Mouse (Mus musculus) heart, postnatal 36 days (tissue): ENCODE results near the gene Stpg1. TPM values are rescaled to one million over a fixed set of nuclear protein-coding genes. Genes with fewer than 3 reads are reported as not detected.
A peak's percentile ranks its signal among the peaks of the same experiment; 100 is the strongest.

ENCODE experiments used
- DNase-seq, 2 experiments: peaks; one replicate each; pipeline ENCODE4 v3.0.0; 2021 to 2022
- intact Hi-C: fragments of 180-260 bp; cut with DNase I; formaldehyde crosslinking; loops from one replicate; pipeline ENCODE4 v1.15.1; 2025
- total RNA-seq, 2 experiments: library from RNA; stranded (reverse); gene quantifications; 2 replicates each; pipeline ENCODE4 v1.2.3; 2021

Gene Stpg1
- total RNA-seq, 2 experiments from 2014 or later = 0.38 TPM; not detected in 1

GRCm38 (mm10) chr4:135508419-135509039 lies 13.9 kb downstream of the Stpg1 start:
- intact Hi-C loops = loop anchor here (1.0 kb wide), 1 partner anchor 159 kb away; no protein-coding TSS in a partner anchor
- DNase-seq = peak; percentile 65 to 67

GRCm38 (mm10) chr4:135509515-135509914 lies 14.9 kb downstream of the Stpg1 start:
- DNase-seq = no peak
- intact Hi-C loops = no loop called here

- DNase-seq = no peak
- intact Hi-C loops = no loop called here
Measured at GRCm38 (mm10) chr4:135513865-135514264, 19.3 kb downstream of the Stpg1 start.

GRCm38 (mm10) chr4:135514925-135515324 lies 20.3 kb downstream of the Stpg1 start:
- intact Hi-C loops = loop anchor here (5.0 kb wide), 1 partner anchor 77 kb away; no protein-coding TSS in a partner anchor
- no peak for DNase-seq

GRCm38 (mm10) chr4:135516351-135517316 lies 22.0 kb downstream of the Stpg1 start:
- peak; percentile 66 to 70 for DNase-seq
- intact Hi-C loops = loop anchor here (1.0 to 5.0 kb wide), 2 partner anchors 76 to 151 kb away; no protein-coding TSS in a partner anchor

- DNase-seq = no peak
- intact Hi-C loops = loop anchor here (5.0 kb wide), 1 partner anchor 74 kb away; no protein-coding TSS in a partner anchor
Measured at GRCm38 (mm10) chr4:135518135-135518534, 23.5 kb downstream of the Stpg1 start.

- DNase-seq = no peak
- intact Hi-C loops = loop anchor here (5.0 kb wide), 1 partner anchor 47 kb away; no protein-coding TSS in a partner anchor
Measured at GRCm38 (mm10) chr4:135520421-135520820, 25.8 kb downstream of the Stpg1 start.

GRCm38 (mm10) chr4:135523939-135524338 lies 29.3 kb downstream of the Stpg1 start:
- intact Hi-C loops = loop anchor here (5.0 kb wide), 1 partner anchor 43 kb away; no protein-coding TSS in a partner anchor
- no peak for DNase-seq

GRCm38 (mm10) chr4:135525057-135525456 lies 30.5 kb downstream of the Stpg1 start:
- intact Hi-C loops = no loop called here
- DNase-seq = no peak

GRCm38 (mm10) chr4:135526039-135526710 lies 31.6 kb downstream of the Stpg1 start:
- DNase-seq = no peak
- intact Hi-C loops = no loop called here

GRCm38 (mm10) chr4:135530270-135530669 lies 35.7 kb downstream of the Stpg1 start:
- DNase-seq = no peak
- intact Hi-C loops = no loop called here

GRCm38 (mm10) chr4:135531236-135531635 lies 36.6 kb downstream of the Stpg1 start:
- no peak for DNase-seq
- intact Hi-C loops = no loop called here

- DNase-seq = no peak
- intact Hi-C loops = no loop called here
Measured at GRCm38 (mm10) chr4:135531771-135532613, 37.4 kb downstream of the Stpg1 start.

GRCm38 (mm10) chr4:135533001-135533400 lies 38.4 kb downstream of the Stpg1 start:
- intact Hi-C loops = no loop called here
- DNase-seq = no peak

- DNase-seq = no peak
- intact Hi-C loops = no loop called here
Measured at GRCm38 (mm10) chr4:135535021-135535420, 40.4 kb downstream of the Stpg1 start.

- intact Hi-C loops = no loop called here
- no peak for DNase-seq
Measured at GRCm38 (mm10) chr4:135539056-135539455, 44.5 kb downstream of the Stpg1 start.

- intact Hi-C loops = no loop called here
- no peak for DNase-seq
Measured at GRCm38 (mm10) chr4:135540057-135540456, 45.5 kb downstream of the Stpg1 start.

GRCm38 (mm10) chr4:135544284-135544683 lies 49.7 kb downstream of the Stpg1 start:
- intact Hi-C loops = no loop called here

GRCm38 (mm10) chr4:135545080-135545511 lies 50.5 kb downstream of the Stpg1 start:
- intact Hi-C loops = no loop called here
- DNase-seq = peak; percentile 27 to 44

More at GRCm38 (mm10) chr4:135544284-135544683, 49.7 kb downstream of the Stpg1 start:
- no peak for DNase-seq

- DNase-seq = no peak
- intact Hi-C loops = no loop called here
Measured at GRCm38 (mm10) chr4:135546008-135546407, 51.4 kb downstream of the Stpg1 start.
